Mouse (Mus musculus): ENCODE results near the gene Nedd1. TPM values are rescaled to one million over a fixed set of nuclear protein-coding genes. Genes with fewer than 3 reads are reported as not detected.

Gene Nedd1
- 38.4 and 39.2 TPM in 2 replicates for polyA plus RNA-seq (2015; fragmentation: Nextera tagmentation; extraction: Ambion mirVana)

- peak within 1 kb of the TSS; percentile 60 for H3K4me3 ChIP-seq (replicated peaks; ENCODE audit: low read depth, low read length)
- H3K4me2 ChIP-seq (ENCODE audit: low read length) = peak within 1 kb of the TSS; percentile 61
- H3K9me3 ChIP-seq (replicated peaks; ENCODE audit: low read length) = no peaks in the 10 kb centered on the region
- H3K9ac ChIP-seq (ENCODE audit: low read depth, low read length) = peak within 1 kb of the TSS; percentile 76
- H3K27ac ChIP-seq = peak within 1 kb of the TSS; percentile 88
- no peaks in the 10 kb centered on the region for H3K27me3 ChIP-seq (ENCODE audit: insufficient read depth, low read length)
- no peak for TF ChIP-seq CTCF (IDR thresholded peaks at IDR 0.05; ENCODE audit: low read depth)
- H3K36me3 ChIP-seq (ENCODE audit: insufficient read depth, low read length) = no peaks in the 10 kb centered on the region
- WGBS = under 1% methylated on average over 51 of the region's 57 CpGs
- H3K4me1 ChIP-seq (replicated peaks; ENCODE audit: insufficient read depth, low read length) = no peaks in the 10 kb centered on the region
- peak; percentile 94 for DNase-seq (ENCODE audit: low spot score)
- peak; percentile 99 for ATAC-seq (replicated peaks; ENCODE audit: low FRiP score, low read depth)
Measured at GRCm38 (mm10) chr10:92721771-92722619, at the start of gene Nedd1. Nedd1 (minus strand) TSS chr10:92722420.

GRCm38 (mm10) chr10:92754359-92754758, 32.1 kb upstream of the Nedd1 start:
- Histone ChIP-seq H3K27me3 (ENCODE audit: insufficient read depth, low read length) (no peaks in the 10 kb centered on the region), H3K4me3 (replicated peaks; ENCODE audit: low read depth, low read length) (no peak overlapping the region), H3K4me1 (replicated peaks; ENCODE audit: insufficient read depth, low read length) (no peaks in the 10 kb centered on the region), H3K36me3 (ENCODE audit: insufficient read depth, low read length) (no peaks in the 10 kb centered on the region), H3K27ac (no peak overlapping the region), H3K9me3 (replicated peaks; ENCODE audit: low read length) (no peaks in the 10 kb centered on the region), H3K4me2 (ENCODE audit: low read length) (no peak overlapping the region), H3K9ac (ENCODE audit: low read depth, low read length) (no peak overlapping the region)
- DNase-seq (ENCODE audit: low spot score) = no peak
- ATAC-seq (replicated peaks; ENCODE audit: low FRiP score, low read depth) = no peak
- TF ChIP-seq CTCF (IDR thresholded peaks at IDR 0.05; ENCODE audit: low read depth) = no peak
- 91% methylated on average over 5 of the region's 5 CpGs for WGBS

GRCm38 (mm10) chr10:92730339-92730738, 8.1 kb upstream of the Nedd1 start:
- no peak for TF ChIP-seq CTCF (IDR thresholded peaks at IDR 0.05; ENCODE audit: low read depth)
- no peaks in the 10 kb centered on the region for H3K27me3 ChIP-seq (ENCODE audit: insufficient read depth, low read length)
- H3K27ac ChIP-seq = no peak overlapping the region
- H3K4me1 ChIP-seq (replicated peaks; ENCODE audit: insufficient read depth, low read length) = no peaks in the 10 kb centered on the region
- 89% methylated on average over 3 of the region's 3 CpGs for WGBS
- no peak overlapping the region for H3K9ac ChIP-seq (ENCODE audit: low read depth, low read length)
- DNase-seq (ENCODE audit: low spot score) (no peak), ATAC-seq (replicated peaks; ENCODE audit: low FRiP score, low read depth) (no peak)
- no peaks in the 10 kb centered on the region for H3K9me3 ChIP-seq (replicated peaks; ENCODE audit: low read length)
- H3K4me3 ChIP-seq (replicated peaks; ENCODE audit: low read depth, low read length) = no peak overlapping the region
- no peaks in the 10 kb centered on the region for H3K36me3 ChIP-seq (ENCODE audit: insufficient read depth, low read length)
- H3K4me2 ChIP-seq (ENCODE audit: low read length) = no peak overlapping the region

GRCm38 (mm10) chr10:92728723-92729122, 6.5 kb upstream of the Nedd1 start:
- ATAC-seq (replicated peaks; ENCODE audit: low FRiP score, low read depth) (no peak), DNase-seq (ENCODE audit: low spot score) (no peak)
- no peaks in the 10 kb centered on the region for H3K4me1 ChIP-seq (replicated peaks; ENCODE audit: insufficient read depth, low read length)
- no peak overlapping the region for H3K27ac ChIP-seq
- H3K4me2 ChIP-seq (ENCODE audit: low read length) = no peak overlapping the region
- 77% methylated on average over 3 of the region's 3 CpGs for WGBS
- TF ChIP-seq CTCF (IDR thresholded peaks at IDR 0.05; ENCODE audit: low read depth) = no peak
- H3K36me3 ChIP-seq (ENCODE audit: insufficient read depth, low read length) = no peaks in the 10 kb centered on the region
- no peak overlapping the region for H3K9ac ChIP-seq (ENCODE audit: low read depth, low read length)
- H3K27me3 ChIP-seq (ENCODE audit: insufficient read depth, low read length) = no peaks in the 10 kb centered on the region
- no peaks in the 10 kb centered on the region for H3K9me3 ChIP-seq (replicated peaks; ENCODE audit: low read length)
- H3K4me3 ChIP-seq (replicated peaks; ENCODE audit: low read depth, low read length) = no peak overlapping the region

- peak overlapping the region; percentile 76; the same call in 1 of the 2 replicates for H3K9ac ChIP-seq (ENCODE audit: low read depth, low read length)
- no peaks in the 10 kb centered on the region for H3K4me1 ChIP-seq (replicated peaks; ENCODE audit: insufficient read depth, low read length)
- peak overlapping the region; percentile 61 for H3K4me2 ChIP-seq (ENCODE audit: low read length)
- no peaks in the 10 kb centered on the region for H3K27me3 ChIP-seq (ENCODE audit: insufficient read depth, low read length)
- 36% methylated on average over 5 of the region's 5 CpGs for WGBS
- H3K9me3 ChIP-seq (replicated peaks; ENCODE audit: low read length) = no peaks in the 10 kb centered on the region
- no peak for ATAC-seq (replicated peaks; ENCODE audit: low FRiP score, low read depth)
- TF ChIP-seq CTCF (IDR thresholded peaks at IDR 0.05; ENCODE audit: low read depth) = no peak
- no peak for DNase-seq (ENCODE audit: low spot score)
- peak overlapping the region; percentile 88 for H3K27ac ChIP-seq
- H3K4me3 ChIP-seq (replicated peaks; ENCODE audit: low read depth, low read length) = peak overlapping the region; percentile 60
- H3K36me3 ChIP-seq (ENCODE audit: insufficient read depth, low read length) = no peaks in the 10 kb centered on the region
Measured at GRCm38 (mm10) chr10:92722620-92722988, 384 bp upstream of the Nedd1 start.

- Histone ChIP-seq H3K4me3 (replicated peaks; ENCODE audit: low read depth, low read length) (no peak overlapping the region), H3K9me3 (replicated peaks; ENCODE audit: low read length) (no peaks in the 10 kb centered on the region), H3K4me1 (replicated peaks; ENCODE audit: insufficient read depth, low read length) (no peaks in the 10 kb centered on the region), H3K27me3 (ENCODE audit: insufficient read depth, low read length) (no peaks in the 10 kb centered on the region), H3K4me2 (ENCODE audit: low read length) (no peak overlapping the region), H3K36me3 (ENCODE audit: insufficient read depth, low read length) (peaks cover 28% of the 10 kb centered on the region; the same call in 1 of the 2 replicates), H3K9ac (ENCODE audit: low read depth, low read length) (no peak overlapping the region), H3K27ac (no peak overlapping the region)
- no peak for TF ChIP-seq CTCF (IDR thresholded peaks at IDR 0.05; ENCODE audit: low read depth)
- ATAC-seq (replicated peaks; ENCODE audit: low FRiP score, low read depth) = no peak
- WGBS = 46% methylated on average over 6 of the region's 6 CpGs
- peak; percentile 7 for DNase-seq (ENCODE audit: low spot score)
Measured at GRCm38 (mm10) chr10:92699032-92699431, 23.2 kb downstream of the Nedd1 start.
